Mouse (Mus musculus) heart, adult 9 months (tissue): ENCODE measurements at regions not wholly inside any gene's neighbourhood (a gene's known extent, or its start where the extent isn't known, plus 50 kb on each side); places are given as distances from the start of the nearest gene placed in this dataset.

Experiments used
- DNase-seq, 2 experiments: peaks; one replicate each; pipeline ENCODE4 v3.0.0; 2022; ENCODE audit warnings: low spot score in 2 of 2

DNA sequence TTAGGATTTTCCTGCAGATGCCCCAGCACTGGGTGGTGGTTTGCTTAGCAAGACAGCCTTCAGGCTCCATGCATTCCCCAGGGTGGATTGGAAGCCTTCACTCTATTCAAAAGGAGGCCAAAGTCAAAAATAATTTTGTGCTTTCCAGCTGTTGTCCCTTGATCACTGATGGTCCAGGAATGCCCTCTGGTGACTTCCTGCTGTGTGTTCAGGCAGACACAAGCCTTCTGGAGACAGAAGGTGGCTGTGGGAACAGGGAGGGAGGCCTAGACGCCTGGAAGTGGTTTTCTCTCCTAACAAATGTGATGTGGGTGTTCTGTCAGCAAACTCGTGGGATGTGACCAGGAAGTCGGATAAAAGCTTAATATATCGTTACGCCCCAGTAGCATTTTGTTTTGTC is 81.3 kb downstream of the Atp6ap1l start:
- no peak for DNase-seq

DNA sequence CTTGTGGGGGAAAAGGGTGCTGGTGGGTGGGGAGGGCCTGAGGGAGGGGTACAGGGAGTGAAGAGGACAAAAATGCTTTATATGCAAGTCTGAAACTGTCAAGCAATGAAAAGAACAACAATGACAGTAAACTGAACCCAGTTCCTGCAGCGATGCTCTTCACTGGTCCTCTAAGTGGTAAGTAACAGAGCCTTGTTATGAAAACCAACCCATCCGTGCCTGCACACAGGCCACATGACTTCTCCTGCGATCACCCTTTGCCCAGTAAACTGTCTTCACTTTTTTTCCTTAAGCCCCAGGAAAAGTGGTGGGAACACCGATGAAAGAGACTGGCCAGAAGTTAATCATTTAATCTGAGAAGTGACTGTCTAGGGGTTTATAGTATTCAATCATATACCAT is 83.3 kb downstream of the Atp6ap1l start:
- no peak for DNase-seq

DNA sequence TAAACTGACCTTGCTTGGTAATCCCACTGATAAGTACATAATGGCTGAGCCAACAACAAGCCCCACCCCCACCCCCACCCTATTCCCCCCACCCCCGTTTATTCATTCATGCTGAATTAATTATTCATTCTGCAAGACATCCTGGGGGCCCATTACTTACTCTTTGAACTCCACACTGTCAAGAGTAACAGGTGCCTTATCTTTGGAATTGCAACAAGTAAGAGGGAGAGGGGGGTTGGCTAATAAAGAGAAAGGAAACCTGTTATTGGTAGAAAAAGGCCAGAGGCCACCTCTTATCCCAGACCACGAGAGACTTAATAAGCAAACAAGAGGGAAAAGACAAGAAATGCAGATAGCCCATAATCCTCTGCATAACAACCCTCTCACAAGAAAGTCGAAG is 84.7 kb downstream of the Atp6ap1l start:
- DNase-seq, result no peak

DNA sequence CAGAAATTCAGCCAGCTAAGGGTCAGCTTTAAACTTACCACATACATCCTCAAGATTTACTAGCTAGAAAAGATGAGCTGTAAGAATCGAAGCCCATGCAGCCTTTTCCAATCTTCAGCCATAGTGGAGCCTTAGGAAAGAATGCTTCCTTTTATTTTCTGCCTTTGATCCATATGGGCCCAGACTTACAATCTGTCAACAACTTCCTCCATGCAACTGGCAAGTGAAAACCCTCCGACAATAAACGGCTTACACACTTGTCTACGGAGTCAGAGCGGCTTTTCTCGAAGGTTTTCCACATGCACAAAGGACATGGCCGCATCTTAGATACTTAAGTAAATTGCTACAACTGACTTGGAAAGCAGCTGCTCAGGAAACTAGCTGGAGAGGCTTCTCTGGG is 85.2 kb downstream of the Atp6ap1l start:
- DNase-seq, result no peak

DNA sequence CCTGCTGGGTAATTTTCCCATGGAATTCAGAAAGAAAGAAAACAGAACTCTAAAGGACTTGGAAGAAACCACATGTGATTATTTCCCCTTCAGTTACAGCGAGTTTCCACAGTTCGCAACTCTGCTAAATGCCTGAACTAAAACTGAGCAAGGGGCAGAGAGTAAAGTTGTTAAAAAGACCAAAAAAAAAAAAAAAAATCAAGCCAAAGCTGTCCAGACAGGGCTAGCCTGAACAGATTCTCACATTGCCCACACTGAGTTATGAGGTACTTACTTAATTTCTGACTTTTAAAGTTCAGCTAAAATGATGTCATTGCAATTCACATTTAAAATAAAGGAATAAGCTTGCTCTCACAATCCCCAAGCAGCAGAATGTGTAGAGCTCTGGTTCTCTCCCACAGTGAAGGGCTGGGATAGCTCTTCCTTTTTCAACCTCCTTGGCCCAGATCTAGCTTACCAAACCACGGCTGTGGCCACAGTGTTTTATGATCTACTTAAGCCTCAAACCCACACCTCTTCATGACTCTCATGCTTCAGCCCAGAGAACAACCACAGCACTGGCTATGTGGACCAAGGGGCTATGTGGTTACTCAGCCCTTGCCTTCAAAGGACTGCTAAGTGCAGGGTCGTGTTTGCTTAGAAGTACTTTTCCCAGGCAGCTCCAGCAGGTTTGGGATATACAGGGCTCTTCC is 90.8 kb downstream of the Atp6ap1l start:
- DNase-seq, result no peak

DNA sequence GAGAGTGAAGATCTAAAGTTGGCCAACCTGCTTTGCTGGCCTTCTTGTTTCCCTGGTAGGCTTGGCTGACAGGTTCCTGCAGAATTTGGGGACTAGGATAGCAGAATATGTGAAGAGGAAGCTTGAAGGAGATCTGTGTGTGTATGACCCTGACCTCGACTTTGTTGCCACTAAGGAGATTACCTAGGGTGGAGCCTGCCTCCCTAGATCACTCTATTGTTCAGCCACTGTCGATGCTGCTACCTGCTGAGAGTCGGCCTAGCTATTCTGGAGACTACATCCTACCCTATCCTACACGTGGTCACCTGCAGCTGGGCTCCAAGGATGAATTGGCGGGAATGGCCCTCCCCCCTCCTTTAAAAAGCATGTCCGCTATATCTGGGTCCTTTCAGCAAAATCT is 95.1 kb downstream of the Atp6ap1l start:
- DNase-seq, result no peak

DNA sequence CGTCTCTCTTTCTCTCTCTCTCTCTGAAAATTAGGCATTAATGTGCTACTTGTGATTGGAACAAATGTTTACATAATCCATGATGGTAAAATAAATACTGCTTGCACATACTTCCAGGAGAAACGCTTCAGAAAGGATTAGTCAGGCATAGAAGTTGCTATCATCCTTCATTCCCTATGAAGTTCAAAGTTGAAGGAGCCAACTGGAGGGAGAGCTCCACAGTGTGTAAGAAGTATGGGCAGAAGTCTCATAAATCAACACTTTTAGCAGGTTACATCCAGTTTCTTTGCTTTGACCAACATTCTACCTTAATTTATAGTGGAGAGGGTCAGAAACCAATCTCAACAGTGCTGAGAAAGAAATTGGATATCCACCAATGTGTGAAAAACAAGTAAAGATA is 105.5 kb downstream of the Atp6ap1l start:
- no peak for DNase-seq

DNA sequence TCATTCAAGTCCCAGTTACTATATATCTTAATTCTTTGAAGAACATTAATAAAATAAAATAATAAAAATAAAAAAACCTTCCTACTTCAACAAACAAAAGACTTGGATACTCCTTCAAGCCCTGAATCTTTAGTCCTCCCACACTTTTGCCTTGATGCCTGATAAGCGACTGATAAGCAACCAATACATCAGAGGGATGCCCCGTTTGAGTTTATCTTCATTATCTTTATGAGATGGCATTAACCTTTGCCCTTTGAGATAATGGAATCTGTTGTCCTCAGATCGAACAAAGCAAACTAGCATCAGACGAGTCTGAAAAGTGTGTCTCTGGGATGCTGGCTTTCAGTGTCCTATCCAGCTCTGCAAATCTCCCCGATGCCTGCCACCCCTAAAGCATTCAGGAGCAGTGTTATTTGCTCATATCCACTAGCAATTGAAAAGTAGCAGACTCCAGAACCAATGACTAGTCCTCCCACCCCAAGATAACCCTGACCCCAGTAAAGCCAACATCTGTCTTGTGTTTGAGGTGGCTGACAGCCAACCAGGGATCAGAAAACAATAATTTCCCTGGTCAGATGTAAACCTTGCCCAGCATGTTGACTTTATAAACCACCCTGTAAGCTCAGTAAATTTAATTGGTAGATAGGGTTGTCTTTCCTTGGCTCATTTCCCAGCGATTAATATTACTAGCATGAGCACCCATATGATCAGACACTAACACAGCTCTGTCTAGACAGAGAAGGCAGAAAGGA is 106.2 kb downstream of the Atp6ap1l start:
- DNase-seq, result no peak

DNA sequence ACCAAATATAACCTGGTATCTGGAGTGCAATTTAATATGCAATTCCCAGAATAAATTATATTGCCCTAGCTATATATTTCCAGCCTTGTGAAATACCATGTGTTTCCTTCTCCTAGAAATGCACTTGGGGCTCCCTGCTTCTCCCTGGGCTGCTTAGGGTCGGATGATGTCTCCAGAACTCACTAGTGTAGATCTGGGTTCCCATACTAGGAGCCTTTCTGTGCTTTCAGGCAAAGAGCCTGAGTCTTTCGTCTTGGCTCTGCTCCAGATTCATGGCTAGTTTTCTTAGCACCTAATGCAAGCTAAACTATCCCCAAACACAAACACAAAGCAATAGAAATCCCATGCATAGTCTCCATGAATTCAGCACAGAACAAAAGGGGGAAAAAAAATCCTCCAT is 106.8 kb downstream of the Atp6ap1l start:
- DNase-seq, result no peak

DNA sequence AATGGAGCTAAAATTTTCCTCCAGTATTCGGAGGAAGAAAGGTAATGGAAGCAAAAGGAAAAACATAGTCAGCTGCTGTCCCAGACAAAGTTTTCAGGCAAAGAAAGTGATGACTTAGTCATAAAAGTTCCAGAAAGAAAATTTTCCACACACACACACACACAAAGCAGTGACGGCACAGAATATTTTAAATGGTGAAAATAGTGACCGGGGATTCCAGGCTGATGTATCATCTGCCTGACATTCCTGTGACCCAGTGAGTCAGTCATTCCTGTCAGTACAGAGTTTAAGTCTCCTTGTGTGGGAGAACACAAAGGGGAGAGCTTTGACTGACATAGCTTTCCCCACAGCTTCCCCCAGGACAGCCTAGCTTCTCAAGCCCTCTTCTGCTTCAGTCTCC is 107.9 kb downstream of the Atp6ap1l start:
- DNase-seq, result no peak

DNA sequence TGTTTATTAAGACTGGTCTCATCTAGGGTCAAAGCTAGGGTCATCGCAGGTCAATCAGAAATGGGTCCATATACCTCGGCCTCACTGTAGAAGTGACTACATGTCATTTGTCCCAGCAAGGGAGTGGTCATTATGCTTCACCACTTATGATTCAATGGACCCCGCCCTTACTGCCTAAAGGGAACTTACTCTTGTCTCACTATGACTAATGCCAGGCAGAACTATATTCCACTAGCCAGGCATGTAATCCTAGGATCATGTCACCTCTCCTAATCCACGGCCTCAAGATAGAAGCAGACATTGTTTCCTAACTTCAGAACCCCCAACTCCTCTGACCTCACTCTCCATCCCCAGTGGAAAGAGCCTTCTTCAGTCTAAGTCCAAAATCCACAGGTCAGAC is 108.3 kb downstream of the Atp6ap1l start:
- no peak for DNase-seq

DNA sequence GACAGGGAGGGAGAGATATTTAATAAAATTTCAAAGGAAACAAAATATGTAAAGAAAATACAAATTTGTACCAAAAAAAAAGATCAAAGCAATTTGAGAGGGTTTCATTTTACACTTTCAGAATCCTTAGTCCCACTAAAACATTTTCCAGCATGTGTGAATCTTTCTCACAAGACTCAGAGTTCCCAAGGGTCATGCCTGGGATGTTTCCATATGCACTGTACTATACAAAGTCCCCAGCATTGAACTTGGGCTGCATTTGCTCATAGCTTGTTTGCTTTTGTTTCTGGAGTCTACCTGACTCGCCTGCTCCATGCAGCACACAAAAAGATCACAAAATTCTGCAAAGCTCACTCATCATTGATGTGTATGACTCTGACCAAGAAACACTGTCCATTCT is 122.7 kb downstream of the Atp6ap1l start:
- no peak for DNase-seq

DNA sequence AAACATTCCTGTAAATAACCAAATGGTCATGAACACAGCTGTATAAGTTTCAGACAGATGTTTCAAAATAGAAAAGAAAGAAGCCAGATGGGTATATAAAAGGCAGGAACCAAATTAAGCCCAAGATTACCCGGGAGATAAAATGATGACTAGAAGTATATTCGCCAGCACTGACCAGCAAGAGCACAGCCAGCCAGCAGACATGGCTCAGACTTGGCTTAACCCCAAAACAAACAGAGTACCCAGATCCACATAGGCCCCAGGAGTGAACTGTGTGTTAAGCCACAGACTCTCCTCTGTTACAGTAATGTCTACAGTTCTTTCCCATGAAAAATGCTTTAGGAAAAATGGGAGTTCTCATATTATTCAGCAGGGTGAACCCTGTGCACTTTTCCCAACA is 123.2 kb downstream of the Atp6ap1l start:
- DNase-seq, result no peak

DNA sequence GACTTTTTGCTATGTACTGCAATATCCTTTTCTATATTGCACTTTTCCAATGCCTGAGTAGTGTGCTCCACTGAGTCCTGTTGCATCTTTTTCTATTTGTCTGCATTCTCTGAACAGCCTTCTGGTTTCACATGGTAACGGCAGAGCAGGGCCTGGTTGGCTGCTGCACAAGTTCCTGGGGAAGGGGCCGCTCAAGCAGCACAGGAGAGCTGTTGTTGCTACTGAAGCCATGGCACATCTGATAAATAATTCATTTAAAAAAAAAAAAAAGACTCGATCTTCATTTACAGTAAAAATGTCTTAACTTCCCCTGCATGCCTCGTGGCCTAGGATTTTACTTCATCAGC is 127.2 kb downstream of the Atp6ap1l start:
- no peak for DNase-seq

DNA sequence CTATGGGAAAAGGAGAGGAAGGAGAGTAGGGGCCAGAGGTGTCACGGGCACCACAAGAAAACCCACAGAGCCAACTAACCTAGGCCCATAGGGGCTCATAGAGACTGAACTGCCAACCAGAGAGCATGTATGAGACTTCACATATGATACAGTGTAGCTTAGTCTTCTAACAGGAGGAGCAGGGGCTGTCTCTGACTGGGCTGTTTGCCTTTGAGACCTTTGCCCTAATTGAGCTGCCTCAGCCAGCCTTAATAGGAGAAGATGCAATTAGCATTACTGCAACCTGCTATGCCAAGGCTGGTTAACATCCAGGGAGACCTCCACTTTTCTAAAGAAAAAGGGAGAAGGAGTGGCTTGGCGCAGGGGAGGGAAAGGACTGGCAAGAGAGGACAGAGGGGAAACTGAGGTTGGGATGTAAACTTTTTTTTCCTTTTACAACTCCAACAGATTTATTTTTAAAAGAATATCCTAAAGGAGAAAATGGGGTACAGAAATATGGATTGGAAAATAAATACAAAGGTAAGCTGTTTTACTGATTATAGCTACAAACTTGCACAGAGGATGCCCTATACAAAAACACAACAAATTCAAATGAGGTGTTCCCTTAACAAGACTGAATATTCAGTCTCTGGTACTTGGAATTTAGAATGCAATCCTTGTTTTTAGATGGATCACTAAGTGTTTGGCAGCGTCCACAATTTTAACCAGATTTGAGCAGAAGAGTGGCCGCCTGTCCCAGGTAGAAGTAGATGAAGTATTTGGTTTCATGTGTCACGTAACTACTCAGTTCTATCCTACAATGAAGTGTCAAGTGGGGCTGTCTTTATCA is 127.8 kb downstream of the Atp6ap1l start:
- DNase-seq, result no peak

DNA sequence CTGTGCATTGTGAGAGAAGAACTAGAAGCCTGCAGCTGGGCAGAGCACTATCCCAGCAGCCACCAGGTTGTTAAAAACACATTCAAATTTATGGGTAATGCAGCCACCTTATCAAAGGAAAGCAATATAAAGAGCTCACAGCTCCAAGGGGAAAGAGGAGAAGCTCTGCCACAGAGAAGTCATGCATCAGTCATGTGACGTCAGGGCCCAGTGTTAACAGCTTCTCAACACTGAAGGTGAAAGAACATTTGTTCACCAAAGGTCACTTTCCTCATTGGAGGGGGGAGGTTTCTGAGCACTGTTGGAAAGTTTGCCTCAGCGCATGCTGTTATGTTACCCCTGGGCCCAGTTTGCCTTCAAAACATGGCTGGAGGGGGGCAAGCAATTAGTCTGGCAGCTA is 143.0 kb downstream of the Atp6ap1l start:
- DNase-seq, result no peak

DNA sequence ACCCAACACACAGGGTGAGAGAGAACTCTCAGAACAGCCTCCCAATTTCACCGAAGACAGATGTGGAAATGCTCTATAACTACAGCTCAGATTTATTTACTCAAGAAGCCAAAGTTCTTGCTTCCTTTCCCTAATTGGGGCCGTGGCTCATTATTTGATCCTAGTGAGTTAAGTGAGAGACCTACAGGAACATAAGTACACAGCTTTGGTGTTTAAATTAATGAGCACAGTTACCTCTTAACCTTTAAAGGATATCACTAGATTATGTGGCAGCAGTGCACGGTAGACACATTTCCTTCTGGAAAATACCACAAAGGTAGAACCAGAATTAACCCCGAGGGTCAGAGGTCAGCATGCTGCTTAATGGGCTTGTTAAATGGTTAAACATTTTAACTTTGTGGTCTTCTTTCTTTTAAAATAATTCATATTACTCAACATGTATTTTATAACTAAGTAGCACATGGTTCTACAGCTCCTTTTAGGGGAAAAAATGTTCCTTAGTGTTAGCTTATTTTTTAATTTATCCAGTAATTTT is 144.6 kb downstream of the Atp6ap1l start:
- DNase-seq, result no peak

DNA sequence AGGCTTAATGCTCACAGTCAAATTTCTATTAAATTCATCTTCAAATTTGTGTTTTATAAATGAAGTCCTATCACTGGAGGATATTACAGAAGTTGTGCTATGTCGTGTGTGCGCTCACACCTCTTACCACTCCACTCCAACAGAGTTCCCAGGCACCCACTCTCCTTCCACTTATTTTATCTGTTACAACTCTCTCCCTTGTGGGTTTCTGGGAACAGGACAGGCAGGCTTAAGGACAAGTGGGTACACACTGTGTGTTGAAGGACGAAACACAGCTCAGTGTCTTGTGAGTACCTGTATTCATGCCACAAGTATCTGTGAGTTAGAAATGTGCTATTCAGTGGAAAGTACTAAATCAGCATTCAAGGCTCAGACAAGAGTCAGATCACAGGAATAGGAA is 150.7 kb downstream of the Atp6ap1l start:
- no peak for DNase-seq

DNA sequence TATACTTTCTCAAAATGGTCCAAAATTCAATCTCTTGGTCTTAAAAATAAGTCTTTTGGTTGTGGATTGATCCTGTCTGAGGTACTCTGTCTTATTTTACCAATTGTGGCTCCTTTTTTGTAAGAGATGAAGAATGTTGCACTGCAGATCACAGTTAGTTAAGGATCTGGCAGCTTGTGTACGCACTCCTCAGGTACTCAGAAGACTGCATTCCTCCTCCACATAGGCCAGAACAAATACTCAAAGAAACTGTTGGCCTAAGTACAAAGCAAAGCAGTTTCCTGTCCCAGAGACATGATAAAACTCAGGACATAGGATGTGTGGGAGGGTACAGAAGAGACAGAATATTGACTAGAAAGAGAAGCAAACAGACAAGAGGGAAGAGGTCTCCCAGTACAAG is 155.4 kb downstream of the Atp6ap1l start:
- no peak for DNase-seq

DNA sequence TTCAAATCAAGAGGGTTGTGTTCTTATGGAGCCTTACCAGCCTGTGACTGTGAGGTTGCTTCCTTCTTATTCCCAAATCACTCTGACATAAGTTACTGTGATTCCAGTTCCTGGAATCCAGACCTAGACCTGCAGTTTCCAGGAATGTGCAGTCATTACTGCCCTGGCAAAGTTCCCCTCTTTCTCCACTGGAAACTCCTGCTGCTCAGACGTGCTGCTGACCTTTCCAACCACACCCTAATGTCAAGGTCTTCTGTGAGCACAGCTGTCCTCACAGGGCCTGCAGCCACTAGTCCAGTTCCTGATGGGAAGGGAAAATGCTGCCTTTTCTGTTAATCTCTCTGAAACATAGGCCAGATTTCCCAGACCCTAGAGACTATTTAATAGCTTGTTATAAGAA is 160.1 kb downstream of the Atp6ap1l start:
- peak; percentile 8 to 12 for DNase-seq

DNA sequence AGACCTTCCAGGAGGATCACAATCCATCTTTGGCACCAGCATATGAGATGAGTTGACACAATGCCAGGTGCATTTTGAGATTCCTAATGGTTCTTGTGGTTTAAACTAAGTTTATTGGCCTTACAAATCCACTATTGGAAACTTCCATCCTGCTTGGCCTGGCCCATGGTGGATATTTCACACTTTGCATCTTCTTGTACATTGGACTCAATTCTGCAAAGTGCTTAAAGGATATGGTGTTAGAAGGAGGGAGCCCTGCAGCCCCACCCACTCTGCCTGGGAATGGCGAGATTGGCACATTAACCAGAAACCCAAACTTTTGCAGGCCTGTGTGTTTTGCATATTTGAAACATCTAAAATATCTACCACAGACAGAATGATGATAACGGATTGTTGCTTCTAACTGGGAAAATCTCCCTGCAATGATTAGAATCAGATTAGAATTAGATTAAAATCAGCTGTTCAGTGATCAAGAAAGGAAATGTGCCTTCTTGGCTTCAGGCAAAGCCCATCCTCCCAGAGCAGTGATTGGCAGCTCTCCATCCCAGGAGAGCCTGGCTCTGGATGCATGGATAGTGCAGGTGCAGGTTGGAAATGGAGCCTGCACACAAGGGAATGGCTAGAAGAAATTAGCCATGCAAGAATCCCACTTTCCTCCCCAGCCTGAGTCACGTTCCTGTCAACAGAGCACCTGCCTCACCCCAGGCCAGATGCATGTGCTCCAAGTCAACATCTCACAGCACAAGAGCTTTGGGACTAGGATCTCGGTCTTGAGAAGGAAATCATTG is 162.3 kb downstream of the Atp6ap1l start:
- no peak for DNase-seq

DNA sequence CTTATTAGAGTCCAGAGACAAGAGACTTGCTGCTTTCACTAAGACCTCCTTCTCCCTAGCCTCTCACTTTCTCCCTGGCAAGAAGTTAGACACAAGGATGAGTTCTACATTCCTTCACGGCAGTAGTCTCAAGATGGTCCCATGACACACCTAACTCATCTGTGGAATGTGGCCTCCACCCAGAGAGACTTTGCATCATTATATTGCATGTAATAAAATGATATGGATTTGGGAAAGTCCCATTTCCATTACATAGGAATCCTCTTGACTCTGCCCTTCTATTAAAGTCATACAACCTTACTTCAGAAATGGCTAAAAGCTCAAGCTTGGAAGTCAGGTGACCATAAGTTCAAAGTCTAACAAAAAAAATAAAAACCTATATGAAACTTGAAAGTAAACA is 165.4 kb downstream of the Atp6ap1l start:
- DNase-seq, result no peak
